Mouse (Mus musculus): ENCODE results near the gene Ccdc125. TPM values are rescaled to one million over a fixed set of nuclear protein-coding genes. Genes with fewer than 3 reads are reported as not detected.

The Ccdc125 gene
- under 1 TPM in 1 of 2 experiments, not detected in 1; 0.23 TPM for total RNA-seq (2021)

GRCm38 (mm10) chr13:100669291-100670022, at the start of gene Ccdc125:
TSS of gene Ccdc125 (plus strand) at chr13:100669717.
- no peak for DNase-seq (ENCODE audit: low spot score in 2 of 2)
- intact Hi-C loops (cut with DNase I) = no loop called here

GRCm38 (mm10) chr13:100622241-100622640, 47.3 kb upstream of the Ccdc125 start:
- intact Hi-C loops (cut with DNase I) = no loop called here

GRCm38 (mm10) chr13:100634106-100634691, 35.3 kb upstream of the Ccdc125 start:
- no peak for DNase-seq (ENCODE audit: low spot score in 2 of 2)

More at GRCm38 (mm10) chr13:100622241-100622640, 47.3 kb upstream of the Ccdc125 start:
- DNase-seq (ENCODE audit: low spot score in 2 of 2) = no peak

GRCm38 (mm10) chr13:100642471-100643209, 26.9 kb upstream of the Ccdc125 start:
- intact Hi-C loops (cut with DNase I) = loop anchor here (10.0 kb wide), 1 partner anchor 172 kb away; no protein-coding TSS in a partner anchor

More at GRCm38 (mm10) chr13:100634106-100634691, 35.3 kb upstream of the Ccdc125 start:
- intact Hi-C loops (cut with DNase I) = loop anchor here (2.0 to 10.0 kb wide), 4 partner anchors 13 to 579 kb away; no protein-coding TSS in a partner anchor

GRCm38 (mm10) chr13:100648223-100648622, 21.3 kb upstream of the Ccdc125 start:
- no peak for DNase-seq (ENCODE audit: low spot score in 2 of 2)
- intact Hi-C loops (cut with DNase I) = loop anchor here (10.0 kb wide), 1 partner anchor 167 kb away; no protein-coding TSS in a partner anchor

More at GRCm38 (mm10) chr13:100642471-100643209, 26.9 kb upstream of the Ccdc125 start:
- DNase-seq (ENCODE audit: low spot score in 2 of 2) = no peak

GRCm38 (mm10) chr13:100650550-100651438, 18.7 kb upstream of the Ccdc125 start, which contains the start of the genes Ak6 and Rad17:
TSS of gene Ak6 (plus strand) at chr13:100650979.
TSS of gene Rad17 (minus strand) at chr13:100651051.
- intact Hi-C loops (cut with DNase I) = loop anchor here (2.0 to 5.0 kb wide), 2 partner anchors 80 to 543 kb away; partner anchors contain the start of genes Cdk7 and Serf1
- DNase-seq (ENCODE audit: low spot score in 2 of 2) = peak; percentile 95 to 96

GRCm38 (mm10) chr13:100651439-100652186, 17.9 kb upstream of the Ccdc125 start, which contains the start of gene Taf9:
TSS of gene Taf9 (plus strand) at chr13:100651579.
- intact Hi-C loops (cut with DNase I) = loop anchor here (2.0 to 5.0 kb wide), 2 partner anchors 79 to 544 kb away; partner anchors contain the start of genes Cdk7 and Serf1
- DNase-seq (ENCODE audit: low spot score in 2 of 2) = peak in 1 of 2 experiments; percentile 3

GRCm38 (mm10) chr13:100658091-100658490, 11.4 kb upstream of the Ccdc125 start:
- intact Hi-C loops (cut with DNase I) = no loop called here
- DNase-seq (ENCODE audit: low spot score in 2 of 2) = no peak

GRCm38 (mm10) chr13:100659864-100660456, 9.6 kb upstream of the Ccdc125 start:
- DNase-seq (ENCODE audit: low spot score in 2 of 2) = peak; percentile 59 to 61
- intact Hi-C loops (cut with DNase I) = no loop called here

GRCm38 (mm10) chr13:100670181-100670741, 744 bp downstream of the Ccdc125 start:
- no peak for DNase-seq (ENCODE audit: low spot score in 2 of 2)
- intact Hi-C loops (cut with DNase I) = no loop called here

GRCm38 (mm10) chr13:100675936-100676635, 6.6 kb downstream of the Ccdc125 start:
- intact Hi-C loops (cut with DNase I) = no loop called here
- no peak for DNase-seq (ENCODE audit: low spot score in 2 of 2)

GRCm38 (mm10) chr13:100681615-100682014, 12.1 kb downstream of the Ccdc125 start:
- intact Hi-C loops (cut with DNase I) = no loop called here
- DNase-seq (ENCODE audit: low spot score in 2 of 2) = no peak

GRCm38 (mm10) chr13:100682837-100683236, 13.3 kb downstream of the Ccdc125 start:
- intact Hi-C loops (cut with DNase I) = no loop called here
- no peak for DNase-seq (ENCODE audit: low spot score in 2 of 2)

- intact Hi-C loops (cut with DNase I) = no loop called here
- no peak for DNase-seq (ENCODE audit: low spot score in 2 of 2)
These were observed 14.8 kb downstream of the Ccdc125 start for GRCm38 (mm10) chr13:100684355-100684754.

- DNase-seq (ENCODE audit: low spot score in 2 of 2) = no peak
- intact Hi-C loops (cut with DNase I) = no loop called here
These were observed 18.0 kb downstream of the Ccdc125 start for GRCm38 (mm10) chr13:100687513-100687912.

- DNase-seq (ENCODE audit: low spot score in 2 of 2) = no peak
These were observed 28.0 kb downstream of the Ccdc125 start for GRCm38 (mm10) chr13:100697541-100697940.

GRCm38 (mm10) chr13:100698866-100699265, 29.3 kb downstream of the Ccdc125 start:
- DNase-seq (ENCODE audit: low spot score in 2 of 2) = no peak
- intact Hi-C loops (cut with DNase I) = no loop called here

More at GRCm38 (mm10) chr13:100697541-100697940, 28.0 kb downstream of the Ccdc125 start:
- intact Hi-C loops (cut with DNase I) = no loop called here

Data from left cerebral cortex, postnatal 25 days (tissue).